Mouse (Mus musculus): ENCODE measurements around the gene Ing4.

DNA sequence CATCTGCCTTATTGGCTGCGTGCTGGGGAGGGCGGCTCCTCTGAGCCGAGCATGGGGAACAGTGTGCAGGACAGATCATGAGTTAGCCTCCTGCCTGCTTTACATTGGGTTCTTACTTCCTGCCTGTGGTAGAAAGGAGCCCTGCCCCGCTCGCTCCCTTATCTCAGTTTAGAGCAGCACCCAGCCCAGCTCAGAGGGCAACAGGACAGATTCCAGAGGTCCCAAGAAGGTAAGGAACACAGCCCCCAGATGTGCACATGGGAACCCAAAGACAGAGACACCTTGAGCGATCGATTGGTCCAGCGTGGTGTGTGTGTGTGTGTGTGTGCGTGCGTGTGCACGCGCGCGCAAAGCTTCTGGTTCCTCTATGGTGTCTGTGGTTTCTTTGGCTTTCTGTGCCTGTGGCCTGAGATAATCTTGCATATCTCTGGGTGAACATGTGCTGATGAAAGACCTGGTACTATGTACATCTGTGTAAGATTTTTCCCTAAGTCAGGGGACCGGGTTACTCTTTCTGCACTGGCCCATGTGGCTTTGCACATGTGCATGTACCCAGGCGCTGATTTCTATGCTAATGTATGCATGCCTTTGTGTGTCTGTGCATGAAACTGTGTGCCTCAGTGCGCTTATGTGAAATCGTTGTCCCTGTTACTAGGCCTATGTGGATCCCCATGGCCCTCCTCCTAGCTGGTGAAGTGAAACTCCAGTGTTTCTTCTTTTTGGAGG is 31.8 kb downstream of the Ing4 start:
- TF ChIP-seq POLR2A (IDR thresholded peaks at IDR 0.05; ENCODE audit: low read depth, low read length) (no peak), CTCF (IDR thresholded peaks at IDR 0.05; ENCODE audit: borderline replicate concordance, insufficient read depth, low read length) (no peak)
